Mouse (Mus musculus) mesoderm, embryonic 11.5 days (tissue): ENCODE results near the gene Ppara.
A peak's percentile ranks its signal among the peaks of the same experiment; 100 is the strongest.

Experiments used
- DNase-seq: peaks from one replicate; pipeline ENCODE4 v3.0.0-alpha.2; 2012; ENCODE audit warnings: low read depth, low spot score

Gene Ppara

GRCm38 (mm10) chr15:85705013-85705528 is 29.7 kb upstream of the Ppara start:
- DNase-seq: no peak

DNA sequence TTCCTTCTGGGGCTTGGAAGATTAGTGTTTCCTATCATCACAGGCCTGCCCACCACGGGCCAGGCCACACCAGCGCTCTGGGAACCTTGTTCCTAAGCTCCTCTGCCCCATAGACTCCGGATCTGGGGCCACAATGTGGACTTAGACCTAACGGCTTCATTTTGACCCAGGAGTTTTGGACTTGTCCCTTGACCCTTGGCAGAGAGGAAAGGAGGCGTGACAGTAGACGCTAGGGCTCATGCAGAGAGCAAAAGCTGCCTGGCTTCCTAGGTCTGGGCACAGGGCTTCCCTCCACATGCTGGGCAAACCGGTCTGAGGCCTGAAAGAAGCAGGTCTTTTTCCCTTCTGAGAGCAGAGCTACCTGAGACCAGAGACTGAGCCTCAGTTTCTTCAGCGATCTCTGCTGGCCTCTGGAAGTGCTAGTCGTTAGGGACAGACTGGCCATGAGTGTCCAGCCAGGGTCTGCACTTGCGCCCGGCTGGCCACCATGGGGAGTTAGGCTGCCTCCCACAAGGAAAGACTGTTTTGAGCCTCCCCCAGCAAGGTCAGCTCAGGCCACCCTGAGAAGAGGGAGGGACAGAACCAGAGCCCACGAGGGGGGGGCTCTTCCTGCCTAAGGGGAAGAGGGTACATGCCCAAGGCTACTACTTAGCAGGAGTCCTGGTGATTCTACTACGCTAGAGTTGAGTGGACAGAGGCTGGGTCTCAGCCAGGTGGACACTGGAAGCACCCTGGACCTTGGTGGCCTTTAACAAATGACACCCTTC is 29.0 kb upstream of the Ppara start:
- DNase-seq: no peak

DNA sequence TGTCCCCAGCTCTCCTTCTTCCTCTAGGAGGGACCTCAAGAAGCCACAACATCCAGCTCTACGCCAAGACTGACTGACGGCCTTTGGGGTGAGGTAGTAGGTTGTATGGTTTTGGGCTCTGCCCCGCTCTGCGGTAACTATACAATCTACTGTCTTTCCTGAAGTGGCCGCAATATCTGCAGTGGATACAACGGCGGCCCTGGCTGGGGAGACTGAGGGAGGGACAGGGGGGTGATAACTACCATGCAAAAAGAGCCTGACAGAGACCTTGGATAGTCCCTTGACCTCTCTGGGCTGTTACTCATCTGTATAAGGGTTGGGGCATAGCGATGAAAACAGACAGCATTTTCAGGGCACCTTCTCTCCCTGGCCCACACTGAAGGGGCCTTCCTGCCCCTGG is 28.3 kb upstream of the Ppara start:
- DNase-seq: no peak

- DNase-seq: no peak
Observed at GRCm38 (mm10) chr15:85707017-85707416, 27.8 kb upstream of the Ppara start.

- DNase-seq: no peak
Observed at GRCm38 (mm10) chr15:85707458-85708030, 27.2 kb upstream of the Ppara start.

GRCm38 (mm10) chr15:85708217-85708616 is 26.6 kb upstream of the Ppara start:
- DNase-seq: no peak

DNA sequence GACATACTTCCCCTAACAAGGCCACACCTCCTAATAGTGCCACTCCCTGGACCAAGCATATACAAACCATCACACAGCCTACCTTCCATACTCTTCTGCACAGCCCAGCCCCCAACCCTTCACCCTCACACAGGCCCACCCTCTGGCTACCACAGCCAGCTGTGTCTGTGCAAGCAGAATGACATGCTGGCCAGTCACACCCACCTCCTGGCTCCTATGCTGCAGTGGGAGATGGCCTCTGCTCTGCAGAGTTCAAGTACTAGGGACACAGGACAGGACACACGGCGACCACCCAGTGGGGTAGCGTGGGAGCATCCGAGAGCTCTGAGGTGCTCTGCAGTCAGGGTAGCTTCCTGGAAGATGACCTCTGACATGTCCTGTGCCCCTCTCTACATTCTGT is 25.9 kb upstream of the Ppara start:
- no peak for DNase-seq

DNA sequence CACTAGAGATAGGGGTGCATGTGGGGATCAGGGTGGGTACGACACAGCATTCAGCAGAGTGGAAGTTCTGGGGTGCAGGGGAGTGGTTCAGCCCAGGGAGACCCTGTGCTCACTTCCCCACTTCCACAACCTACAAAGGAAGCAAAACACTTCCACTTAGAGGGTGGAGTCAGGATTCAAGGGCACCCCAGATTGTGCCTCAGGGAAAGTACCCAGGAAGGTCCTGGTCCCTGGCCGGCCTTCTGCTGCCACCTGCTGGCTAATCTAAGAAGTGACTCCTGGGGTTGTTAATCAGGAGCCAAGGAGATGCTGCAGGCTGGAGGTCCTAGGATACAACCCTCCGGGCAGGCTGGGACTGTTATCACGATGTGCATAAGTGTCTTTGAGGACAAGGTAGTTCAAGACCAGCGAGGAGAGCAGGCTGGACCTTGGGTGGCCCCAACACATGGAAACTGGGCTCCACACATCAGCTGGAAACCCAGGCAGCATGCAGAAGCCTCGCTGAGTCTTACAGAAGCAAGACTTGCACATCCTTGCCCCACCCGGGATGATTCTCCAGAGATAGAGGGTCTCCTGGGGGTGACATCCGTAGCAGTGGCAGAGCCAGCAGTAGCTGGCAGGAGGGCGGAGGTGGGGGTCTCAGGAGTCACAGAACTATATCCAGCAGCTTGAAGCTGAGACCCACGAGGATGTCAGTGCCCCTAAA is 25.4 kb upstream of the Ppara start:
- peak; percentile 82 for DNase-seq

DNA sequence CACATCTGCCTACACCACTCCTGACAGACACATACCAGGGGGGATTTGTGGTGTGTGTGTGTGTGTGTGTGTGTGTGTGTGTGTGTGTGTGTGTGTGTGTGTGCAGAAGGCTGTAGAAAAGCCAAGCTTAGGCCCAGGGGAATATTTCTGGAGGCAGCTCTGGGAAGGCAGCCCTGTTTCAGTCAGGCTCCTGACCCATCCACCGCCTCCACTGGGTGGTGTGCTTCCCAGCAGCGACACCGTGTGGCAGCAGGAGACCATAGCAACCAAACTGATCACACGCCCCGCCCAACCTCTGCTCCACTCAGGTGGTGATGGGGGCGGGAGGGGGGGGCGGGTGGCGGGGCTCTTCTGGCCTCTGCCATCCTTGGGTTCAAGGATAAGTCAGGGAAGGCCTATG is 24.6 kb upstream of the Ppara start:
- DNase-seq: peak; percentile 81

GRCm38 (mm10) chr15:85710641-85711580 is 23.9 kb upstream of the Ppara start:
- DNase-seq: no peak

DNA sequence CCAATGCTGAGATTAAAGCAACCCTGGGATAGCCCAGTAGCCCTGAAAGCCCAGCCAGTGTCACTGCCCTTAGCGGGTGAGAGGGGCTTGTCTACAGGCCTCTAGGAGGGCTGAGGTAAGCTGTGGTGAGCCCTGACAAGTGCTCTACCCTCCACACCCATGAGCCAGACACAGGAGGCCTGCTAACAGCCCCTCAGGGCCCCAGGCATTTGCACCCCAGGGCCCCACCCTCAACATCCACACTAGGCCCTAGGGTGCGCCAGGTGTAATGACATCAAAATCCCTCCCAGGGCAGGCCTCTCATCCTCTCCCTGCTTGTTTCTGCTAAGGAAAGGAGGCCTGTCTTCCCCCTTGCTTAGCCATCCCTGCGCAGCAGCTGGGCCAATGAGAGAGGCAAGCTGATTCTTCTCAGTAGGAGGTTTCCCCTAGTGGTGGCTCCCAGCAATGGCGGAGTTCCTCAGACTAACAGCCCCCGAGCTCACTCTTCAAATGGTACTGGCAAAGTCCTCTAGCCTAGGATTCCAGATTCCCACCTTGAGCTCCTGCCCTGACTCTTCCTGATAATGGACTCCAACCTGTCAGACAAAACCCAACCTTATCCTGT is 22.1 kb upstream of the Ppara start:
- DNase-seq: peak; percentile 60

GRCm38 (mm10) chr15:85713417-85713816 is 21.4 kb upstream of the Ppara start:
- no peak for DNase-seq

DNA sequence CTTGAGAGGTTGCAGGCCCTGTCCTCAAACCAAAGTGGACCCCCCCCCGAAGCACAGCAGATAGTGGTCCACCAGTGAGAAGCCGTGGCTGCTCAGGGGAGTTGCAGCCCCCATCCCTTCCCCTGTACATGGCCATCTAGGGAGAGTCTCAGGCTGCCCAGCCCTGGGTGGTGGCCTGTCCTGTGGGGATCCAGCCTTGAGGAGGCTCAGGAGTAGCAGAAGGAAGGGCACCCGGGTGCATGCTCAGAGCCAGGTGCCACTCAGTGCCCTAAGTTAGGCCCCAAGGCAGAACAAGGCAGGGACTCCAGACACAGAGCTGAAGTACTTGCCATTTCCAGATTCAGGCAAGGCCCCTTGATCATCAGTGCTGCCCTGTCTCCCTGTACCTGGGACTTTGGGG is 19.7 kb upstream of the Ppara start:
- DNase-seq: no peak

- DNase-seq: peak; percentile 78
Observed at GRCm38 (mm10) chr15:85716045-85716444, 18.7 kb upstream of the Ppara start.

DNA sequence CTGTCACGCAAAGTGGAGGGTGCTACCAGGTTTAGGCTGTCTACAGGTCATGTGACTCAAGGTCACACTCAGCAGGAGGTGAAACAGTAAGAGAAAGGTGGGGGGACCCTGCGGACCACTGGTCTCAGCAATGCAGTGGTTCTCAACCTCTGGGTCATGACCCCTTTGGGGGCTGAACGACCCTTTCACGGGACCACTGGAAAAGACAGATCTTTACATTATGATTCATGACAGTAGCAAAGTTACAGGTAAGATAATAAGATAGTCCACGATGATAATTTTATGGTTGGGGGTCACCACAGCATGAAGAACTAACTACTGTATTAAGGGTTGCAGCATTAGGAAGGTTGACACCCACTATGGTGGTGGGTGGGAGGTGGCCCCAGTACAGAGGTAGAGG is 18.2 kb upstream of the Ppara start:
- no peak for DNase-seq

GRCm38 (mm10) chr15:85717008-85717407 is 17.8 kb upstream of the Ppara start:
- no peak for DNase-seq

GRCm38 (mm10) chr15:85717800-85718199 is 17.0 kb upstream of the Ppara start:
- no peak for DNase-seq

DNA sequence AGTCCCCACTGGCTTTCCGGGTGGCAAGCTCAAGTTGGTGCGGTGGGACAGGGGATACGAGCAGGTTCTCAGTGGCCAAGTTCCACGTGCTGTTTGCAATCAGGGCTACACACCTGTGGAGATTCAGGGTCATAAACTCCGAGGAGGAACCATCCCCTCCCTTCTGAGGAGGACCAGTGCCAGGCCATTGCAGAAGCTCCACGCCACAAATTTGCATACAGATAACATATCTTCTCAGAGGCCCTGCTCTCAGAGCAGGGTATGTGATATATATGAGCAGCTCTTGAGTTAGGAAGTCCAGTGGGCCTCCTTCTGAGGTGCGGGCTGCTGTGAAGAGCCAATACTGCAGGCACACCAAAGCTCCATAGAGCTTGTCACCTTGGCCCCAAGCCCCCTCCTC is 15.8 kb upstream of the Ppara start:
- no peak for DNase-seq

DNA sequence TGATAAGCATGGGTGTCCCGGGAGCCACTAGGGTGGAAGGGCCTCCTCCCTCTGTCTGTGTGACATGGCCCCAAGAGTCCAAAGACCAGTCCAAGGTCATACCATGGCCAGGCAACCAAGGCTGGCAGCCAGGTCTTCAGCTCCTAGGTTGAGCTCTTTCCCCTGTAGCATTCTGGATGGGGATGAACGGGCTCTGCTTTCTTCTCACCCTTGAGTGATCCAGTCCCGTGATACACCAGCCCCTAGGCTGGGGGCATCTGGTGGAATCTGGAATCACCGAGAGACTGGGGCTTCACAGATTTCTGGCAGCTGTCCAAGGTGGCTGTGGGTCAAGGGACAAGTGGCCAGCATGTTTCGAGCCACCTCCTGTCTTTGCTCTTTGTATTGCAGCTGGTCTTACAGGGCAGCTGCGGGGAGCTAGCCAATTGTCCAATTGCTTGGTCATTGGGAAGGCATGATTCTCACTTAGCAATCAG is 14.4 kb upstream of the Ppara start:
- no peak for DNase-seq

GRCm38 (mm10) chr15:85724271-85725165 is 10.3 kb upstream of the Ppara start:
- DNase-seq: no peak
